Comparison of ENCODE assay signal across 19 mouse cellular contexts in genomic region chr7:37734576-37734975, GRCm38 (mm10). TPM values are rescaled to one million over a fixed set of nuclear protein-coding genes. Genes with fewer than 3 reads are reported as not detected.
DNase-seq lines count a peak whose midpoint lies in the region; ATAC-seq and TF ChIP-seq lines count a peak whose summit lies in the region.
"Had no signal": no experiment of that assay in that cellular context is flagged by ENCODE, and none has a peak within 500 bp of the region (broad histone marks: within the 10 kb centered on the region; RNA-seq: fewer than 3 reads in every experiment).

No protein-coding gene starts in this region.

- no peak overlapping the region for H3K4me3 ChIP-seq in heart, embryonic 10.5 days
- H3K4me3 ChIP-seq in heart, embryonic 11.5 days (ENCODE audit: low read depth, low read length) = no peak overlapping the region
- no peak overlapping the region for H3K4me3 ChIP-seq in kidney, postnatal 0 days (replicated peaks; ENCODE audit: low read depth, low read length)
- H3K4me3 ChIP-seq in neural tube, embryonic 13.5 days = no peak overlapping the region
- no peak overlapping the region for H3K4me3 ChIP-seq in neural tube, embryonic 15.5 days (replicated peaks)
- H3K4me3 ChIP-seq: embryonic facial prominence, embryonic 15.5 days; erythroblast, embryonic 14.5 days; forebrain, embryonic 10.5 days; forebrain, embryonic 15.5 days; heart, embryonic 15.5 days had no signal

- no peaks in the 10 kb centered on the region for H3K36me3 ChIP-seq in heart, embryonic 10.5 days
- H3K36me3 ChIP-seq in heart, embryonic 11.5 days (ENCODE audit: control insufficient read depth, insufficient read depth, low read length) = no peaks in the 10 kb centered on the region
- H3K36me3 ChIP-seq in kidney, postnatal 0 days (ENCODE audit: insufficient read depth, low read length) = no peaks in the 10 kb centered on the region
- H3K36me3 ChIP-seq in neural tube, embryonic 13.5 days = no peaks in the 10 kb centered on the region
- no peaks in the 10 kb centered on the region for H3K36me3 ChIP-seq in neural tube, embryonic 15.5 days
- H3K36me3 ChIP-seq: embryonic facial prominence, embryonic 15.5 days; forebrain, embryonic 10.5 days; forebrain, embryonic 15.5 days; heart, embryonic 15.5 days had no signal

- no peak for ATAC-seq in heart, embryonic 11.5 days (replicated peaks; ENCODE audit: insufficient number of reproducible peaks, low FRiP score, low TSS enrichment)
- no peak for ATAC-seq in kidney, postnatal 0 days (replicated peaks; ENCODE audit: low FRiP score, low read depth)
- no peak for ATAC-seq in neural tube, embryonic 13.5 days (ENCODE audit: low read depth)
- no peak for ATAC-seq in neural tube, embryonic 15.5 days (ENCODE audit: low FRiP score)
- ATAC-seq: forebrain, embryonic 15.5 days; intestine, embryonic 16.5 days had no signal

- peaks cover 27% of the 10 kb centered on the region for H3K27me3 ChIP-seq in heart, embryonic 10.5 days (ENCODE audit: insufficient read depth, poor library complexity, severe bottlenecking)
- no peaks in the 10 kb centered on the region for H3K27me3 ChIP-seq in heart, embryonic 11.5 days (ENCODE audit: control insufficient read depth, insufficient read depth, low read length)
- no peaks in the 10 kb centered on the region for H3K27me3 ChIP-seq in kidney, postnatal 0 days (ENCODE audit: insufficient read depth, low read length)
- H3K27me3 ChIP-seq in neural tube, embryonic 13.5 days = no peaks in the 10 kb centered on the region
- H3K27me3 ChIP-seq in neural tube, embryonic 15.5 days (replicated peaks) = no peaks in the 10 kb centered on the region
- H3K27me3 ChIP-seq: CH12.LX; embryonic facial prominence, embryonic 15.5 days; forebrain, embryonic 15.5 days had no signal

- no peak overlapping the region for H3K4me2 ChIP-seq in heart, embryonic 11.5 days
- no peak overlapping the region for H3K4me2 ChIP-seq in kidney, postnatal 0 days (ENCODE audit: low read length)
- no peak overlapping the region for H3K4me2 ChIP-seq in neural tube, embryonic 13.5 days
- no peak overlapping the region for H3K4me2 ChIP-seq in neural tube, embryonic 15.5 days
- H3K4me2 ChIP-seq: embryonic facial prominence, embryonic 15.5 days; forebrain, embryonic 15.5 days; heart, embryonic 15.5 days had no signal

- peaks cover 25% of the 10 kb centered on the region for H3K4me1 ChIP-seq in heart, embryonic 10.5 days
- H3K4me1 ChIP-seq in heart, embryonic 11.5 days (ENCODE audit: control insufficient read depth, insufficient read depth, low read length) = peaks cover 11% of the 10 kb centered on the region; the same call in 1 of the 2 replicates
- no peaks in the 10 kb centered on the region for H3K4me1 ChIP-seq in kidney, postnatal 0 days (replicated peaks; ENCODE audit: insufficient read depth, low read length)
- H3K4me1 ChIP-seq in neural tube, embryonic 13.5 days (replicated peaks) = peaks cover 65% of the 10 kb centered on the region
- peaks cover 27% of the 10 kb centered on the region for H3K4me1 ChIP-seq in neural tube, embryonic 15.5 days
- H3K4me1 ChIP-seq: embryonic facial prominence, embryonic 15.5 days had no signal

- peak; percentile 48 for DNase-seq in heart, embryonic 10.5 days (ENCODE audit: low spot score)
- DNase-seq in kidney, postnatal 0 days (ENCODE audit: low spot score) = peak; percentile 15
- DNase-seq in kidney, postnatal 25 days = no peak
- DNase-seq in frontal cortex, postnatal 10 days (ENCODE audit: low spot score in 2 of 2) = no peak
- DNase-seq: adrenal gland, adult 2 months; adrenal gland, postnatal 25 days; cerebellum, adult 2 months; gastrocnemius, postnatal 14 days; heart, postnatal 14 days had no signal

- H3K9me3 ChIP-seq in heart, embryonic 10.5 days = no peaks in the 10 kb centered on the region
- no peaks in the 10 kb centered on the region for H3K9me3 ChIP-seq in heart, embryonic 11.5 days (replicated peaks; ENCODE audit: control insufficient read depth, low read length)
- H3K9me3 ChIP-seq in kidney, postnatal 0 days (replicated peaks; ENCODE audit: low read length) = no peaks in the 10 kb centered on the region
- H3K9me3 ChIP-seq in neural tube, embryonic 13.5 days = no peaks in the 10 kb centered on the region
- H3K9me3 ChIP-seq in neural tube, embryonic 15.5 days (replicated peaks) = no peaks in the 10 kb centered on the region
- H3K9me3 ChIP-seq: embryonic facial prominence, embryonic 15.5 days; forebrain, embryonic 10.5 days; forebrain, embryonic 15.5 days; heart, embryonic 15.5 days had no signal

- WGBS in heart, embryonic 10.5 days = 86% methylated on average over 6 of the region's 6 CpGs
- 77% methylated on average over 6 of the region's 6 CpGs for WGBS in heart, embryonic 11.5 days (ENCODE audit: insufficient replicate concordance)
- 40% methylated on average over 6 of the region's 6 CpGs for WGBS in kidney, postnatal 0 days
- WGBS in neural tube, embryonic 13.5 days = 43% methylated on average over 6 of the region's 6 CpGs
- 40% methylated on average over 6 of the region's 6 CpGs for WGBS in neural tube, embryonic 15.5 days

- no peak overlapping the region for H3K27ac ChIP-seq in heart, embryonic 10.5 days
- no peak overlapping the region for H3K27ac ChIP-seq in heart, embryonic 11.5 days (ENCODE audit: low read depth, low read length)
- H3K27ac ChIP-seq in kidney, postnatal 0 days = no peak overlapping the region
- H3K27ac ChIP-seq in neural tube, embryonic 13.5 days (replicated peaks) = peak overlapping the region; percentile 20
- no peak overlapping the region for H3K27ac ChIP-seq in neural tube, embryonic 15.5 days (replicated peaks)
- H3K27ac ChIP-seq: embryonic facial prominence, embryonic 15.5 days; forebrain, embryonic 15.5 days; heart, embryonic 15.5 days had no signal

- TF ChIP-seq CTCF in kidney, postnatal 0 days (IDR thresholded peaks at IDR 0.05; ENCODE audit: low read depth) = no peak

- H3K9ac ChIP-seq in heart, embryonic 11.5 days (ENCODE audit: low read depth, low read length) = no peak overlapping the region
- no peak overlapping the region for H3K9ac ChIP-seq in kidney, postnatal 0 days (ENCODE audit: low read depth, low read length)
- no peak overlapping the region for H3K9ac ChIP-seq in neural tube, embryonic 13.5 days
- no peak overlapping the region for H3K9ac ChIP-seq in neural tube, embryonic 15.5 days (replicated peaks)
- H3K9ac ChIP-seq: embryonic facial prominence, embryonic 15.5 days; forebrain, embryonic 15.5 days; heart, embryonic 15.5 days had no signal

RNA-seq across cellular contexts. Expression of gene Zfp536, which starts 38.9 kb away (rescaled TPM):
- polyA plus RNA-seq in heart, embryonic 10.5 days (2016; fragmentation: Nextera tagmentation; extraction: Ambion mirVana) = 2.0 and 2.4 TPM in 2 replicates
- polyA plus RNA-seq in heart, embryonic 11.5 days (2014; fragmentation: Nextera tagmentation; extraction: Ambion mirVana) = 2.4 and 2.8 TPM in 2 replicates
- 3.7 and 4.0 TPM in 2 replicates for polyA plus RNA-seq in kidney, postnatal 0 days (2015; fragmentation: Nextera tagmentation; extraction: Ambion mirVana)
- 51.7 and 52.5 TPM in 2 replicates for polyA plus RNA-seq in neural tube, embryonic 13.5 days (2015; fragmentation: Nextera tagmentation; extraction: Ambion mirVana)
- 27.9 and 34.5 TPM in 2 replicates for polyA plus RNA-seq in neural tube, embryonic 15.5 days (2015; fragmentation: Nextera tagmentation; extraction: Ambion mirVana)
- polyA plus RNA-seq: erythroblast, embryonic 14.5 days had no signal

Comparison
In these comparisons a context has a peak if more than half of its experiments do, and no peak if none do; other contexts are left out.
1. DNase-seq: peak in heart, embryonic 10.5 days (single experiment) and kidney, postnatal 0 days (single experiment); none in kidney, postnatal 25 days (0 of 2) and frontal cortex, postnatal 10 days (0 of 2).